Mouse (Mus musculus): ENCODE results near the gene Fbxo34.

DNA sequence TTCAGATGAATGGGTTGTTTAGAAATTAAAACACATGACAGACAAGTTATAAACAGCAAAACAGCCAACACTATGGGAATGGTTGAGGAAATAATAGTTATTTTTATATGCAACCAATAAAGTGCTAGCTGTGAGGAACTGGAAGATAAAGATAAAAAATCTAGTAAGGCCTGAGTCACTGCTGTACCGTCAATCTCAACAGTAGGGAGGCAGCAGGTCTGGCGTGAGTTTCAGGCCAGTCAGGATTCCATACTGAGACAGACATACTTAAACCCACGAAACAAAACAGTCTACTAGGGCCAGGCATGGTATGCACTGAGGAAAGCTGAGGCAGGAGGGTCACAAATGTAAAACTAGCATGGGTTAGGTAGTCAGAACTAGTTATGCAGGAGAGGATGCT lies 78.1 kb downstream of the Fbxo34 start:
- TF ChIP-seq GATA1 (IDR thresholded peaks at IDR 0.05; ENCODE audit: borderline replicate concordance, low read length) (no peak), FLI1 (IDR thresholded peaks at IDR 0.05; ENCODE audit: low read length) (no peak)
